Mouse (Mus musculus) hindbrain, embryonic 13.5 days (tissue): Measurements from ENCODE around the gene Strn4. TPM values are rescaled to one million over a fixed set of nuclear protein-coding genes. Genes with fewer than 3 reads are reported as not detected.

Experiments used
- ATAC-seq: fragments of 200-750 bp; cut with Nextera tagmentation; 2 replicates; pipeline ENCODE4 v1.8.0; 2017; ENCODE audit warnings: moderate TSS enrichment; ENCODE audit not compliant: low FRiP score
- H3K27ac ChIP-seq: fragments of 300-500 bp; sonication (generic); 2 replicates; pipeline ENCODE4 v1.5.1; 2015; ENCODE audit warnings: inconsistent platforms, mild to moderate bottlenecking, moderate library complexity
- H3K27me3 ChIP-seq: fragments of 300-500 bp; sonication (generic); 2 replicates; pipeline ENCODE4 v1.6.1; 2015; ENCODE audit warnings: mild to moderate bottlenecking, inconsistent platforms
- H3K36me3 ChIP-seq: fragments of 300-500 bp; sonication (generic); 2 replicates; pipeline ENCODE4 v1.6.1; 2015; ENCODE audit warnings: mild to moderate bottlenecking, inconsistent platforms
- H3K4me1 ChIP-seq: fragments of 300-500 bp; sonication (generic); replicated peaks from 2 replicates; pipeline ENCODE4 v1.6.1; 2015; ENCODE audit warnings: inconsistent platforms
- H3K4me2 ChIP-seq: fragments of 300-500 bp; sonication (generic); 2 replicates; pipeline ENCODE4 v1.6.1; 2015; ENCODE audit warnings: inconsistent platforms, mild to moderate bottlenecking, moderate library complexity
- H3K4me3 ChIP-seq: fragments of 300-500 bp; sonication (generic); 2 replicates; pipeline ENCODE4 v1.5.1; 2015; ENCODE audit warnings: mild to moderate bottlenecking, inconsistent platforms
- H3K9ac ChIP-seq: fragments of 300-500 bp; sonication (generic); 2 replicates; pipeline ENCODE4 v1.6.1; 2015; ENCODE audit warnings: mild to moderate bottlenecking, inconsistent platforms
- H3K9me3 ChIP-seq: fragments of 300-500 bp; sonication (generic); 2 replicates; pipeline ENCODE4 v1.6.1; 2016; ENCODE audit warnings: inconsistent platforms
- WGBS: fragments of 180-500 bp; shearing (Covaris S2); methylation state at CpG from one replicate; pipeline ENCODE4 v1.1.7; 2015; 5-methylcytosine and 5-hydroxymethylcytosine counted together
- polyA plus RNA-seq: library from polyadenylated mRNA; unstranded; fragments of >200 nt; fragmentation: Nextera tagmentation; extraction: Ambion mirVana; gene quantifications from 2 replicates; pipeline ENCODE4 v1.2.1, GENCODE M21; 2015

Strn4 gene
- polyA plus RNA-seq, 1 experiment from 2014 or later = 159 TPM

DNA sequence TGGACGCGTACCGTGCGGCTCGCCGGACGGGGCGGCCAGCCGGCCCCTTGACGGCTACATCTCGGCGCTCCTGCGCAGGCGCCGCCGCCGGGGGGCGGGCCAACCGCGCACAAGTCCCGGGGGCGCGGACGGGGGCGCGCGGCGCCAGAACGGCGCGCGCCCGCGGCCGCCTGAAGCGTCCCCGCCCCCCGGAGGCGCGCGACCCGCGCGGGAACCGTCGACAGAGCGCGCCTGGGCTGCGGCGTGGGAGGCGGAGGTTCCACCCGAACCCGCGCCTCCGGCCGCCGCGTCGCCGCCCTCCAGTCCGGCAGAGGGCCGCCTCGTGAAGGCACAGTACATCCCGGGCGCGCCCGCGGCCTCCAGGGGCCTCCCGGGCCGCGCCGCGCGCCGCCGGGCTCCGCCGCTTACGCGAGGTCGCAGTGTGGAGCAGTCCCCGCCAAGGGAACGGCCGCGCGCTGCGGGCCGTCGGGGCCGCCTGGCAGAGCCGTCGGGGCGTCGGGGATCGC lies 69.6 kb downstream of the Strn4 start:
- WGBS = 14% methylated on average over 82 of the region's 95 CpGs
- no peak overlapping the region for H3K27ac ChIP-seq
- peak overlapping the region; percentile 35; the same call in 1 of the 2 replicates for H3K4me2 ChIP-seq
- H3K4me1 ChIP-seq = peaks cover 6% of the 10 kb centered on the region
- ATAC-seq = 0 out of 2 replicates have a peak, but pooled peaks have one; percentile 30
- peaks cover 60% of the 10 kb centered on the region for H3K36me3 ChIP-seq
- H3K9me3 ChIP-seq = no peaks in the 10 kb centered on the region
- H3K9ac ChIP-seq = no peak overlapping the region
- peaks cover 78% of the 10 kb centered on the region for H3K27me3 ChIP-seq
- peak overlapping the region; percentile 31 for H3K4me3 ChIP-seq

GRCm38 (mm10) chr7:16885905-16886304 lies 70.2 kb downstream of the Strn4 start:
- Histone ChIP-seq H3K9ac (no peak overlapping the region), H3K9me3 (no peaks in the 10 kb centered on the region), H3K27ac (no peak overlapping the region), H3K4me1 (peaks cover 4% of the 10 kb centered on the region), H3K4me3 (peak overlapping the region; percentile 31), H3K36me3 (peaks cover 60% of the 10 kb centered on the region), H3K27me3 (peaks cover 84% of the 10 kb centered on the region), H3K4me2 (0 out of 2 replicates have a peak overlapping the region, but pooled peaks have one; percentile 35)
- 39% methylated on average over 58 of the region's 59 CpGs for whole genome bisulfite sequencing
- no peak for ATAC-seq

Other genes starting within 250 kb of the Strn4 start
- gene Arhgap35, start 200.9 kb upstream of the Strn4 start, polyA plus RNA-seq = 30.1 and 30.7 TPM in 2 replicates
- gene Ceacam15, start 140.2 kb upstream of the Strn4 start, polyA plus RNA-seq = not detected in 2 replicates
- not detected in 2 replicates for gene Ceacam9, start 94.0 kb upstream of the Strn4 start, polyA plus RNA-seq
- 381 and 383 TPM in 2 replicates for gene Ap2s1, start 77.5 kb upstream of the Strn4 start, polyA plus RNA-seq
- gene Slc1a5, start 34.5 kb upstream of the Strn4 start, polyA plus RNA-seq = 8.6 and 8.7 TPM in 2 replicates
- 43.6 and 45.3 TPM in 2 replicates for gene Fkrp, start 843 bp downstream of the Strn4 start, polyA plus RNA-seq
- gene Prkd2, start 27.0 kb downstream of the Strn4 start, polyA plus RNA-seq = 6.6 and 7.3 TPM in 2 replicates
- gene Dact3, start 59.4 kb downstream of the Strn4 start, polyA plus RNA-seq = 2.8 and 2.9 TPM in 2 replicates
- 6.1 and 8.2 TPM in 2 replicates for gene Gng8, start 75.9 kb downstream of the Strn4 start, polyA plus RNA-seq
- 0.78 and 0.83 TPM in 2 replicates for gene Ptgir, start 90.6 kb downstream of the Strn4 start, polyA plus RNA-seq
- 307 and 317 TPM in 2 replicates for gene Calm3, start 108.2 kb downstream of the Strn4 start, polyA plus RNA-seq
- 110 and 117 TPM in 2 replicates for gene Pnmal2, start 128.8 kb downstream of the Strn4 start, polyA plus RNA-seq
- gene Pnmal1, start 143.8 kb downstream of the Strn4 start, polyA plus RNA-seq = 42.0 and 44.5 TPM in 2 replicates
- 3.7 and 4.4 TPM in 2 replicates for gene Gm42372, start 167.2 kb downstream of the Strn4 start, polyA plus RNA-seq
- 5.5 and 5.9 TPM in 2 replicates for gene Ccdc8, start 176.8 kb downstream of the Strn4 start, polyA plus RNA-seq
- gene Ppp5c, start 212.0 kb downstream of the Strn4 start, polyA plus RNA-seq = 109 and 115 TPM in 2 replicates
- 2.8 and 2.9 TPM in 2 replicates for gene Hif3a, start 246.5 kb downstream of the Strn4 start, polyA plus RNA-seq